Mouse (Mus musculus) cerebellum, adult 2 months (tissue): ENCODE data around the gene Coro1c.

Experiments
- CTCF ChIP-seq: fragments of 200-500 bp; IDR thresholded peaks from 2 replicates; pipeline ENCODE4 v1.5.1; 2011; ENCODE audit warnings: low read depth, mild to moderate bottlenecking, control low read depth, low read length, moderate library complexity, borderline replicate concordance; ENCODE audit not compliant: insufficient read depth
- POLR2A ChIP-seq: fragments of 200-500 bp; IDR thresholded peaks from 2 replicates; pipeline ENCODE4 v1.6.1; 2011; ENCODE audit warnings: low read length, control low read depth, borderline replicate concordance; ENCODE audit not compliant: insufficient read depth

DNA sequence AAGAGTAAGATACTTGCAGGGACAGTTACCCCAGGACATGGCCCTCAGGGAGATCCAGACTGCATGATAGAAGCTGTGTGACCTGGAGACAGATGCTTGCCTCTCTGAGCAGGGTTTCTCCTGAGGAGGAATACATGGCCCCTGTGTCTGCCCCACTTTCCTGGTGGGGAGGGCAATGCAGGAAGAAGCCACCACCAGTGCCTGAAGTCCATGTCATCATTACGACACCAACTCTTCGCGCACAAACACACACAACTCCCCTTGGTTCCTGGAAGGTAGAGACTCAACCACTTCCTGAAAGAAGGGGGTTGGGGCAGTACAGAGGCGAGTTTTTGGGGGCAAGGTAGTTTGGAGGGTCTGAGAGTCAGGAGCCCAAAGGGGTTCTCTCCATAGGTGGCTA, 84.3 kb downstream of the Coro1c start:
- TF ChIP-seq POLR2A: no peak
- TF ChIP-seq CTCF: no peak
